ENCODE assay signal across 8 mouse cellular contexts in the genomic region with DNA sequence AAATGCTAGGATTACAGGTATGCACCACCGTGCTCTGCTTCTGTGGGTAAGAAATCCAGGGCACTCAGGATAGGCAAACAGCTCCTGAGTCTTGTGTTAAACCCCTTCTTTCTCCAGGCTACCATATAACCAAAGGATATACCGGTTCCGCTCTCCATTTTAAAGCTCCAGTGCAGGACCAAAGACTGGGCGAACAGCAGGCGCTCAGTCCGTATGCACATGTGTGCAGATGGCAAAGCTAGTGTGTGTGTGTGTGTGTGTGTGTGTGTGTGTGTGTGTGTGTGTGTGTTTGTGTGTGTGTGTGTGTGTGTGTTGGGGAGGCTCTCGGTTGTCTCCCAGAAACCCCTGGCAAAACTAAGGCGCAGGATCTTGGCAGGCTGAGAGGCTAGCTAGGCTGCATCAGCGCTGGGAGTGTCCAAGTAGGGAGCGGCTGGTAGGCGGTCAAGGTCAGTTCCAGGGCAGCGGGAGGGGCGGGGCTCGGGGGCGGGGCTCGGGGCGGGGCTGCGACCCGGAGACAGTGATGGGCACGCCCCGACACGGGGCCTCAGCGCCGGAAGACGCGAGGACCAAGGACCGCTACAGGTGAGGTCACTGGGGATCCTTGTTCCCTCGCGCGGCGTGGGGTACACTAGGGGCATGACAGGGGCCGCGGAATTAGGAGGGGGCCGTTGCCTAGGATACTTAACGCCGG. TPM values are rescaled to one million over a fixed set of nuclear protein-coding genes. Genes with fewer than 3 reads are reported as not detected.
DNase-seq lines count a peak whose midpoint lies in the region; ATAC-seq and TF ChIP-seq lines count a peak whose summit lies in the region.

A gene (plus strand): TSS at position 493 of the 691 bp plus-strand sequence.

- peak; percentile 63 for TF ChIP-seq POLR2A in embryonic fibroblast, embryonic 13.5 days (IDR thresholded peaks at IDR 0.05; ENCODE audit: low read depth, low read length)

- ATAC-seq in CD4-positive, CD25-positive, alpha-beta regulatory T cell, adult 4 months, result peak; percentile 49
- peak; percentile 92 for ATAC-seq in heart, embryonic 15.5 days (replicated peaks; ENCODE audit: insufficient number of reproducible peaks, insufficient read depth, low FRiP score, low read depth)
- peak; percentile 77 for ATAC-seq in megakaryocyte progenitor cell, adult 5-6 weeks (replicated peaks; ENCODE audit: poor library complexity)

- H3K4me1 ChIP-seq in embryonic fibroblast, embryonic 13.5 days (ENCODE audit: control insufficient read depth, insufficient read depth, low read length), result no peaks in the 10 kb centered on the region
- peaks cover 14% of the 10 kb centered on the region for H3K4me1 ChIP-seq in heart, embryonic 15.5 days (replicated peaks)

- H3K36me3 ChIP-seq in heart, embryonic 15.5 days, result no peaks in the 10 kb centered on the region

- peak within 1 kb of the TSS; percentile 87 for H3K4me2 ChIP-seq in heart, embryonic 15.5 days

- no peak for TF ChIP-seq CTCF in embryonic fibroblast, embryonic 13.5 days (IDR thresholded peaks at IDR 0.05; ENCODE audit: borderline replicate concordance, insufficient read depth, low read length)

- peak; percentile 90 for DNase-seq in adrenal gland, postnatal 14 days
- DNase-seq in kidney, postnatal 25 days, result peak; percentile 76 to 91
- DNase-seq in spleen, adult 18-20 months, result peak; percentile 17 to 38
- no peak for DNase-seq in layer of hippocampus, adult 18-20 months (ENCODE audit: low spot score in 2 of 2)

- peak within 1 kb of the TSS; percentile 90 for H3K4me3 ChIP-seq in embryonic fibroblast, embryonic 13.5 days (ENCODE audit: insufficient read depth, low read length)
- peak within 1 kb of the TSS; percentile 81 for H3K4me3 ChIP-seq in heart, embryonic 15.5 days

- H3K9ac ChIP-seq in heart, embryonic 15.5 days, result peak within 1 kb of the TSS; percentile 74

- 11% methylated on average over 32 of the region's 36 CpGs for WGBS in heart, embryonic 15.5 days

- H3K9me3 ChIP-seq in heart, embryonic 15.5 days (replicated peaks), result no peaks in the 10 kb centered on the region

- no peaks in the 10 kb centered on the region for H3K27me3 ChIP-seq in heart, embryonic 15.5 days

- no peak within 1 kb of the TSS for H3K27ac ChIP-seq in embryonic fibroblast, embryonic 13.5 days (ENCODE audit: insufficient read depth, low read length)
- H3K27ac ChIP-seq in heart, embryonic 15.5 days, result peak within 1 kb of the TSS; percentile 71

RNA-seq across cellular contexts. Expression of the gene that starts here (rescaled TPM):
- polyA plus RNA-seq in CD4-positive, CD25-positive, alpha-beta regulatory T cell, adult 4 months (2017; shearing (Covaris generic)), result 1 to 10 TPM; 1.9 to 5.0 TPM
- 325 and 370 TPM in 2 replicates for total RNA-seq in adrenal gland, postnatal 14 days (2021)
- polyA plus RNA-seq in embryonic fibroblast, embryonic 13.5 days (2011; ENCODE audit: insufficient read length, low read depth, missing spikeins), result 11.5 and 14.9 TPM in 2 replicates
- 22.0 and 25.7 TPM in 2 replicates for polyA plus RNA-seq in heart, embryonic 15.5 days (2015; fragmentation: Nextera tagmentation; extraction: Ambion mirVana)
- 1.2 and 1.3 TPM in 2 replicates for total RNA-seq in megakaryocyte progenitor cell, adult 5-6 weeks (2015)
- total RNA-seq in megakaryocyte progenitor cell, adult 5-6 weeks (2017), result 3.7 and 4.4 TPM in 2 replicates
- total RNA-seq in layer of hippocampus, adult 18-20 months (2021), result 1 to 10 TPM; 8.4 to 9.8 TPM

Comparison
In these comparisons a context has a peak if more than half of its experiments do, and no peak if none do; other contexts are left out.
1. RNA of the gene that starts here (total RNA-seq): 325 to 370 TPM in adrenal gland, postnatal 14 days; 8.4 to 9.8 TPM in layer of hippocampus, adult 18-20 months and 1.2 to 4.4 TPM in megakaryocyte progenitor cell, adult 5-6 weeks; every median in the first group is over 10 times any median in the second.
2. DNase-seq: peak in adrenal gland, postnatal 14 days (single experiment), kidney, postnatal 25 days (2 of 2) and spleen, adult 18-20 months (2 of 2); none in layer of hippocampus, adult 18-20 months (0 of 2).
3. Peak in every context shown above with its lines, with median percentiles within 50 percentile points of each other: ATAC-seq.